Mouse (Mus musculus) brown adipose tissue, adult 24 weeks (tissue): ENCODE results near the gene Tspo2. TPM values are rescaled to one million over a fixed set of nuclear protein-coding genes. Genes with fewer than 3 reads are reported as not detected.
"Not testable (repeated sequence)": the region's sequence is repeated elsewhere in the genome, so short reads cannot be mapped to it uniquely, and the experiment has no call there.

ENCODE experiments used
- H3K27ac ChIP-seq: fragments of 200-500 bp; replicated peaks from 2 replicates; pipeline ENCODE4 v1.5.1; 2012; ENCODE audit warnings: low read depth, mild to moderate bottlenecking, low read length
- H3K4me1 ChIP-seq: fragments of 200-500 bp; 2 replicates; pipeline ENCODE4 v1.6.1; 2012; ENCODE audit warnings: low read length, mixed read lengths; ENCODE audit not compliant: control insufficient read depth, insufficient read depth, insufficient read length
- H3K4me3 ChIP-seq: fragments of 200-500 bp; 2 replicates; pipeline ENCODE4 v1.5.1; 2012; ENCODE audit warnings: low read depth, mild to moderate bottlenecking, low read length, moderate library complexity; ENCODE audit not compliant: insufficient read depth
- polyA plus RNA-seq: library from polyadenylated mRNA; stranded (reverse); fragments of >200 nt; gene quantifications from 2 replicates; pipeline ENCODE4 v1.2.4, GENCODE M21; 2012; ENCODE audit not compliant: missing spikeins, insufficient read depth, insufficient read length

Tspo2 gene
- not detected in 2 replicates for polyA plus RNA-seq

DNA sequence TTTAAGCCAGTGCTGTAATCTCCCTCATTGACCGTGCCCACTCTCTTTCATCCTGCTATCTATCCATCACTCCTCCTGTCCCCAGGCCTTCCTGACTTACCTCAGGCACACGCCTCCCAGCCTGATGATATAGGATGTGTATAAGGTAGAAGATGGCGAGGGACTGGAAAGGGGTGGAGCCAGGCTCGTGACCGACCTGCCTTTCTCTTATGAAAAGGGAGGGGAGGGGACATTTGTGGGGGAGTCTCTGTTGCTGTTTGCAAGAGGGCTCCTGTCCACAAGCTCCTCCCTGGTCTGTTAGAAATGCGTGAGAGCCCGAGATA lies at the start of gene Tspo2:
Gene Tspo2, minus strand, starts transcription at position 170 of the 323 bp plus-strand sequence.
- Histone ChIP-seq H3K4me3 (no peak within 1 kb of the TSS), H3K27ac (no peak within 1 kb of the TSS), H3K4me1 (no peaks in the 10 kb centered on the region)

GRCm38 (mm10) chr17:48500846-48501445 lies 49.6 kb upstream of the Tspo2 start:
- Histone ChIP-seq H3K27ac (no peak overlapping the region), H3K4me3 (no peak overlapping the region), H3K4me1 (no peaks in the 10 kb centered on the region)

GRCm38 (mm10) chr17:48497986-48498385 lies 46.7 kb upstream of the Tspo2 start:
- no peak overlapping the region for H3K27ac ChIP-seq
- no peaks in the 10 kb centered on the region for H3K4me1 ChIP-seq
- no peak overlapping the region for H3K4me3 ChIP-seq

GRCm38 (mm10) chr17:48493986-48494385 lies 42.7 kb upstream of the Tspo2 start:
- Histone ChIP-seq H3K27ac (no peak overlapping the region), H3K4me3 (no peak overlapping the region), H3K4me1 (no peaks in the 10 kb centered on the region)

GRCm38 (mm10) chr17:48493582-48493981 lies 42.3 kb upstream of the Tspo2 start:
- Histone ChIP-seq H3K27ac (no peak overlapping the region), H3K4me1 (no peaks in the 10 kb centered on the region), H3K4me3 (no peak overlapping the region)

DNA sequence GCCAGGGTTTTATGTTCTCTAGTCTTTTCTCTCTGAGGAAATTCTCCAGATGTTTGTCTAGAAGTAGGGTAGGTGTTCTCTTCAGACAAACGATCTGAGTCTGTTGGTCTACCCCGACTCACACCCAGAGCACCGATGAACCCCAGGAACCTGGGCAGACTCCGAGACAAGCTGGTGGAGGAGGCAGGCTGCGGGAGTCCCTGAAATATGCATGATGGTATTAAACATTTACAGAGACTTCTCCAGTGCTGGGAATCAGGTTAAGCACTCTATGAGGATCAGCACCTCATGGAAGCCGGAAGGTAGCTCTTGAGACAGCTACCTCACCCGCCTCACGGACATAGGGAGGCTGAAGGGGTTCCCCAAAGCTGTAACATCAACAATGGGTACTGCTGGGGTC lies 41.3 kb upstream of the Tspo2 start:
- Histone ChIP-seq H3K27ac (no peak overlapping the region), H3K4me3 (no peak overlapping the region), H3K4me1 (no peaks in the 10 kb centered on the region)

- Histone ChIP-seq H3K27ac (no peak overlapping the region), H3K4me3 (no peak overlapping the region), H3K4me1 (no peaks in the 10 kb centered on the region)
Observed at GRCm38 (mm10) chr17:48489466-48489865, 38.1 kb upstream of the Tspo2 start.

DNA sequence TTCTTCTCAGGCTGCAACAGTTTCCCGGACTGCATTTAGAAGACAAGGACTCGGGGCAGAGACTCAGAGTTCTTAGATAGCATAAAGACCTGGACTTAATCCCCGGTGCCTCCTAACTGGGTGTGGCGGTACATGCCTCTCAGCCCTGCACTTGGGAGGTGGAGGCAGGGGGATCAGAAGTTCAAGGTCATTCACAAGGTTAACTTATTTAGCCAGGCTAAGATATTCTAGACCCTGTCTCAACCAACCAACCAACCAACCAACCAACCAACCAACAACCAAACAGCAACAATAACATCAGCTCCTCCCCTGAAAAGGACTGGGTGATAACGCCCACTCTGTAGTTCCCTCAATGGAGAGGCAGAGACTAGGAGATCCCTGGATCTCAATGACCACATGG lies 32.9 kb upstream of the Tspo2 start:
- Histone ChIP-seq H3K27ac (no peak overlapping the region), H3K4me1 (no peaks in the 10 kb centered on the region), H3K4me3 (no peak overlapping the region)

GRCm38 (mm10) chr17:48483764-48484163 lies 32.4 kb upstream of the Tspo2 start:
- H3K4me3 ChIP-seq: no peak overlapping the region
- no peak overlapping the region for H3K27ac ChIP-seq
- H3K4me1 ChIP-seq: no peaks in the 10 kb centered on the region

DNA sequence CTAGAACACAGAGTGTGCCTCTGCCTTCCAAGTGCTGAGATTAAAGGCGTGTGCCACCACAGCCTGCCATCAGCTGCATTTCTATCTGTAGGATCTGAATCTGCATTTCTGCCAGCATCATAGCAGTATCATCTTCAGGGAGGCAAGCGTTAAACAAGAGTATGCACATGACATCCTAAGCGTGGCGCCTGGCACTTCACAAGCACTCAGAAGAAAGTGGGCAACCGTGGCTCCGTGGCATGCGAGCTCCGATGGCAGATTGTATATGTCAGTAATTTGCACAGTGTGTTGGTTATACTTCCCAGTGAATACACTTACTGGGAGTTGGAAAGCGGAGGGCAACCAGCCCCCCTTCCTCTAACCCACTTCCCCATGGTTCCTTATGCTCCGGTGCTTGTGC lies 28.6 kb upstream of the Tspo2 start:
- no peak overlapping the region for H3K27ac ChIP-seq
- no peaks in the 10 kb centered on the region for H3K4me1 ChIP-seq
- no peak overlapping the region for H3K4me3 ChIP-seq

DNA sequence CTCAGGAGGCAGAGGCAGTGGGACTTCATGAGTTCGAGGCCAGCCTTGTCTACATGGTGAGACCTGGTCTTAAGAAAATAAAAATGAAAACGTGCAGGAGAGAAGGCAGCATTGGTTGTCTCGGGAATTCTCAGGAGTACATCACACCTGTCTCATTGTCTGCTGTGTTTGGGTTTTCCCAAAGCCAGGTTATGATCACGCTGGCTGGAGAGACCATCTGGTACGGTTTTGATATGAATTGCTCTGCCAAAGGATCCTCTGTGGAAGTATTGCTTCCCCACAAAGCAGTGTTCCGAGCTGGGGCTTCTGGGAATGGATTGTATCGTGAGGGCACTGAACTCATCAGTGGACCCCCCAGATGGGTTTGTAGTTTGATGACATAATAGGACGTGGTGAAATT lies 24.1 kb upstream of the Tspo2 start:
- H3K4me1 ChIP-seq: no peaks in the 10 kb centered on the region
- H3K27ac ChIP-seq: no peak overlapping the region
- no peak overlapping the region for H3K4me3 ChIP-seq

- H3K4me3 ChIP-seq, H3K27ac ChIP-seq, H3K4me1 ChIP-seq: not testable (repeated sequence)
Observed at GRCm38 (mm10) chr17:48474282-48474681, 23.0 kb upstream of the Tspo2 start.

DNA sequence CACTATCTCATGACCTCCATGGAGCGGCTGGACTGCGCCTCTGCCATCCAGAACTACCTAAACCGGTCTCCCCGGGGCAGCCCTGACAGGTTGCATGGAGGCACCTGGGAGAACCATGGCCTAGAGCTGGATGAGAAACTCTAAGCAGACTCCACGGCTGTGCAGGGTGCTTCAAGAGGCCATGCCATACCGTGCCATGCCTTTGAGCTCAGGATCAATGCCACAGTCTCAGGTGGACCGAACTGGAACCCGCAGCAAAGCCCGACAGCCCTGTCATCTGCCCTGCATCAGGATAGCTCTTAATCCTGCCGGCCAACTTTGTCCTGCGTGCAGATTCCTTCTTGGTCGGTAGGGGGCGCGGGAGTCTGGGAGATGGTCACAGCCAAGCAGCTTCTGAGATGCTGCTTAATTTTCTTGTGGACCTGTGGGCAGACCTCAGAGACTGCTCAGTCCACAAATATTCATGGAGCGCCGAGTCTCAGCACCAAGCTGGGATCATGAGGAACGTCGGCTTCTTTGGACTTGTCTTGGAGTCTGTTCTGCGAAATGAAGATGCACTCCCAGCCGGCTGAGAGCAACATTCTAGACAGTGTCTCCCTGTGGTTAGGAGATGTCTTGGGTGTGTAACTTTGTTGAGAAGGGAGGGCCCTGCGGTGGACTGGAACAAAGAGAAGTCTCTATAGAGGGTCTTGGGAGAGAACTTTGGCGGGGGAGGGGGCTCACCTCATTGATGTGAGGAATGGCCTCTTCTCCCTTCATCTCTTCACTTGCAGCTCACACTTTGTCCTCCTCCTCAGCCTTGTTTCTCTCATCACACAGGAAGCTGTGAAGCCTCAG lies 16.3 kb upstream of the Tspo2 start:
- Histone ChIP-seq H3K27ac (no peak overlapping the region), H3K4me1 (no peaks in the 10 kb centered on the region), H3K4me3 (no peak overlapping the region)

- H3K4me3 ChIP-seq: no peak overlapping the region
- H3K4me1 ChIP-seq: no peaks in the 10 kb centered on the region
- H3K27ac ChIP-seq: no peak overlapping the region
Observed at GRCm38 (mm10) chr17:48466769-48467394, 15.6 kb upstream of the Tspo2 start.

DNA sequence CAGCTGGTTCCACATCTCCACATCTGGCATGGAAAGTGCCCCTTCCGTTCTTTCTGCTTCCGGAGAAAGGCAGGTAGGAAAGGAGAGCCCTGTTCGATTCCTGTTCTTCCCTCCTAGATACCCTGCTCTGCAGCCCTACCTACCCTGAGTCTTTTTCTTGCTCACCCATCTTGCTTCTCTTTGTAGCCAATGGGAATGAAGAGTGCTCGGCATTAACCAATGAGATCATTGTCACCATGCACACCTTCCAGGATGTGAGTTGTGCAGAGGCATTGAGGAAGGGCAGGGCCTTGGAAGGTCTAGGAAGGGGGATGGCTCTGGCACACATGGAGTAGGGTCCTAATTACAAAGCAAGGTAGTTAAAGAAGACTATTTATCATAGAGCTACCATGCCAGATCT lies 12.1 kb upstream of the Tspo2 start:
- Histone ChIP-seq H3K27ac (no peak overlapping the region), H3K4me1 (no peaks in the 10 kb centered on the region), H3K4me3 (no peak overlapping the region)

GRCm38 (mm10) chr17:48462096-48462495 lies 10.8 kb upstream of the Tspo2 start:
- Histone ChIP-seq H3K27ac (no peak overlapping the region), H3K4me1 (no peaks in the 10 kb centered on the region), H3K4me3 (no peak overlapping the region)
